Mouse (Mus musculus): ENCODE results near the gene Wipf3. TPM values are rescaled to one million over a fixed set of nuclear protein-coding genes. Genes with fewer than 3 reads are reported as not detected.

Wipf3 gene
- 1.1 and 1.5 TPM in 2 replicates for polyA plus RNA-seq (2015; fragmentation: Nextera tagmentation; extraction: Ambion mirVana)

DNA sequence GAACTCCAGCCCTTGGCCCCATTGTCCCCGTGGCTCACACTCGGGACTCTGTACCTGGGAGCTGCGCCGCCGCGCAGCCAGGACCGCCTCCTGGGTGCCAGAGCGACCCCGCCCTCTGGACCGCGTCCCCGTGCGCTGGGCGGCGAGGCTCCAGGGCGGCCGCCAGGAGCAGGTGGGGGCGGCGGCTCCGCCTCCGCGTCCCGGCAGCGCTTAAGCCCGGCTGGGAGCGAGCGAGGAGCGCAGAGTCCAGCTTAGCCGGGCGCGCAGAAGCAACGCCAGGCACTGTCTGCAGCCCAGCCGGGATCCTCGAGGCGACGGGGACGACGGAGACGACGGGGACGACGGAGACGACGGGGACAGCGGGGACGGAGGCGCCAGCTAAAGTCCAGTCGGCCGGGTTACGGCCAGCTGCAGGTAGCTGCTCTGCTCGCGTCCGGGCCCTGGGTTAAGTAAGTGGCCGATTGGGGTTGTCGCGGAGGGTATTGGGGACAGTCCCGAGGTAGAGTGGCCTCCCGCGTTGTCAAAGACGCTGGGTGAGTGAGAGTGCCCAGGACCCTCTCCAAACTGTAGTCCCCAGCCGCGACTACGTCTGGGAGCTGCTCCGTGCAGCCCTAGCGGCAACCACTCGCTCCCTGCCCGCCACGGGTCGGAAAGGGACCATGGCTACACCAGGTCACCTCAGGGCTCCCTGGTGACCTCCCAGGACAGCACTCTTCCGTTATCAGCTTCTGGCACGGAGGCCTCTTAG, at the start of gene Wipf3:
Wipf3 (plus strand) TSS at position 157 of the 748 bp plus-strand sequence.
- peak within 1 kb of the TSS; percentile 72 for H3K9ac ChIP-seq
- H3K4me3 ChIP-seq: peak within 1 kb of the TSS; percentile 58
- ATAC-seq (ENCODE audit: insufficient number of reproducible peaks, insufficient read depth, low FRiP score, low TSS enrichment, low read depth): peak; percentile 75
- H3K27ac ChIP-seq: no peak within 1 kb of the TSS
- H3K27me3 ChIP-seq: peaks cover 40% of the 10 kb centered on the region
- WGBS: under 1% methylated on average over 68 of the region's 71 CpGs
- H3K9me3 ChIP-seq: no peaks in the 10 kb centered on the region
- peaks cover 30% of the 10 kb centered on the region for H3K4me1 ChIP-seq
- peak within 1 kb of the TSS; percentile 98 for H3K4me2 ChIP-seq
- H3K36me3 ChIP-seq: no peaks in the 10 kb centered on the region

DNA sequence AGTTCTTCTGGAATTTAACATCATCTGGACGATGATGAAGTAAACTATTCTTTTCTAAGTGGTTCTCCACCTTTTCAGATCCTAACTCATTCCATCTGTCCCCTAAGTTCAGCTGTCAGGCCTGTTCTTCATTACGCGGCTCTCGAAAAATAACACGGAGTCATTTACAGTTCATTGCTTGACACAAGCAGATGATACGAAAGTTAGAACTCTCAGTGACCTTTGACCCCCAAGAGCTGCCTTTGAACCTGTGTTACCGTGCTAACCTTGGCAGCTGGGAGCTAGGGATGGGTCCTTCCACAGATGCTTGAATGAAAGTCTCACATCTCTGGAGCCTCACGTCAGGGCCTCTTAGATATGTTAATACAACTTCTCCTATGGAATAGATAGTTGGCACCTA, 46.8 kb upstream of the Wipf3 start:
- ATAC-seq (ENCODE audit: insufficient number of reproducible peaks, insufficient read depth, low FRiP score, low TSS enrichment, low read depth): no peak
- Histone ChIP-seq H3K27ac (no peak overlapping the region), H3K4me1 (peaks cover 29% of the 10 kb centered on the region), H3K27me3 (no peaks in the 10 kb centered on the region), H3K4me2 (no peak overlapping the region), H3K9me3 (no peaks in the 10 kb centered on the region), H3K36me3 (no peaks in the 10 kb centered on the region), H3K9ac (no peak overlapping the region), H3K4me3 (no peak overlapping the region)
- 21% methylated on average over 8 of the region's 8 CpGs for WGBS

DNA sequence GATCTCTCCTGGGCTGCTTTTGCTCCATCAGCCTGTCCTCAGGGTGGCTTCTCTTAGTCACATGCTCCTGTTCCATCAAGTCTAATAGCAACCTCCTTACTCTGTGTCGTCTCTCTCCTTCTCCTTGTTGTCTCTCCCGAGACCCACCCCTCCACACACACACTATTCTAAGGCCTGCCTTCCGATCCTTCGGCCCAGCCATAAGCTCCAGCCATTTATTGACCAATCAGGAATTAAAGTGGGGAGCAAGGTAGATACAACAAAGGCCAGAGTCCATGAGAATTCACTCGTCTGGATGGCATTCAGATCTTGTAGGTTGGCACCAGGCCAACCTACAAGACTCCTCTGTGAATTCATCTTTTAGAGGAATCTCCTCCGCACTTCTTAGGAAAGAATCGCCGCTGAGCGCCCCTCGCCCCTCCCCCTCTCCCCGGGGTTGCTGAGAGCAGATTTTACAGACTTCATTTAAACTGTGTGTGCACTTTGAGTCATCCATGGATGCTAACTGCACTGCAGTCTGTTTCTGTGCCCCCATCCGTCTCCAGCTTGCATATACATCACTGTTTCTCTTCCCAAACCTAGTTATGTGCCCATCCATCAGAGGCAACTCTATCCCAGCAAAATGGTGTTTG, 45.4 kb upstream of the Wipf3 start:
- no peak overlapping the region for H3K9ac ChIP-seq
- no peak overlapping the region for H3K4me3 ChIP-seq
- H3K27me3 ChIP-seq: no peaks in the 10 kb centered on the region
- no peak overlapping the region for H3K4me2 ChIP-seq
- H3K36me3 ChIP-seq: no peaks in the 10 kb centered on the region
- WGBS: 50% methylated on average over 12 of the region's 12 CpGs
- no peaks in the 10 kb centered on the region for H3K9me3 ChIP-seq
- no peak for ATAC-seq (ENCODE audit: insufficient number of reproducible peaks, insufficient read depth, low FRiP score, low TSS enrichment, low read depth)
- peaks cover 37% of the 10 kb centered on the region for H3K4me1 ChIP-seq
- no peak overlapping the region for H3K27ac ChIP-seq

DNA sequence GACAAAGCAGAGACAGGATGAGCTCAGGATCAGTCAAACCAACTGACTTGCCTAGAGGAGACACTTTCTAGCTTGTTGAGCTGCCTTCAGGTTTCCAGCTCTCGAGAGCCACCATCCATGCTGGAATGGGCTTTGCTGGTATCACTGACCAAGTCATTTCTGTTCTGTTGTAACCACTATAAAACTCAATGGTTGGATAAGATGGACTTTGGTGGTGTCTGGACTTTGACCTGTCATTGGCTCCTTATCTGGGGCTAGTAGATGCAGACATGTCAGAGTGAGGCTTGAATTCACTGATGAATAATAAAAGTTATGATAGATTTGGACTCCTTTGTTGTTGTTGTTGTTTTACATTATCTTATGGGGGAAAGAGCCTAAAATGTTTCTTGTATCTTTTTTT, 44.6 kb upstream of the Wipf3 start:
- no peak overlapping the region for H3K9ac ChIP-seq
- ATAC-seq (ENCODE audit: insufficient number of reproducible peaks, insufficient read depth, low FRiP score, low TSS enrichment, low read depth): no peak
- H3K36me3 ChIP-seq: no peaks in the 10 kb centered on the region
- 95% methylated on average over 1 of the region's 1 CpGs for WGBS
- H3K4me1 ChIP-seq: peaks cover 41% of the 10 kb centered on the region
- H3K4me2 ChIP-seq: no peak overlapping the region
- no peak overlapping the region for H3K27ac ChIP-seq
- no peaks in the 10 kb centered on the region for H3K27me3 ChIP-seq
- H3K4me3 ChIP-seq: no peak overlapping the region
- no peaks in the 10 kb centered on the region for H3K9me3 ChIP-seq

DNA sequence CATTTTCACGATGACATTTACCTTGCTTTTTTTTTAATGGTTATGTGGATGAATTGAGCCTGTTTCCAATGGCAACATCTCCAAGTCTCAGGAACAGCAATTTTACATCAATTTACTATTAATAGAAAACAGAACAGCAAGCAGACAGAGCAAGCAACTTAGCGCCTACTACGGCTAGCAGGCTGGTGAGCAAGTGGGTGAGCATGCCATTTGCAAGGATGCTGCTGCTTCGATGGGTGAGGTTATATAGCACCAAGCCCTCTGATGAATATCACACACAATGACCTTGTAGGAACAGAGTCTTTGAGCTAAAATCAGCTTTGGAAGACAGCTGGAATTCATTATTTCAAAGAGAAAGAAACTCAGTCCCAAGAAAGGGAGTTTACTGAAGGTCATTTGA, 43.0 kb upstream of the Wipf3 start:
- 30% methylated on average over 4 of the region's 4 CpGs for WGBS
- Histone ChIP-seq H3K9ac (no peak overlapping the region), H3K4me1 (peaks cover 41% of the 10 kb centered on the region), H3K4me2 (no peak overlapping the region), H3K27ac (peak overlapping the region; percentile 22), H3K27me3 (peaks cover 2% of the 10 kb centered on the region; the same call in 1 of the 2 replicates), H3K9me3 (no peaks in the 10 kb centered on the region), H3K36me3 (no peaks in the 10 kb centered on the region), H3K4me3 (no peak overlapping the region)
- no peak for ATAC-seq (ENCODE audit: insufficient number of reproducible peaks, insufficient read depth, low FRiP score, low TSS enrichment, low read depth)

DNA sequence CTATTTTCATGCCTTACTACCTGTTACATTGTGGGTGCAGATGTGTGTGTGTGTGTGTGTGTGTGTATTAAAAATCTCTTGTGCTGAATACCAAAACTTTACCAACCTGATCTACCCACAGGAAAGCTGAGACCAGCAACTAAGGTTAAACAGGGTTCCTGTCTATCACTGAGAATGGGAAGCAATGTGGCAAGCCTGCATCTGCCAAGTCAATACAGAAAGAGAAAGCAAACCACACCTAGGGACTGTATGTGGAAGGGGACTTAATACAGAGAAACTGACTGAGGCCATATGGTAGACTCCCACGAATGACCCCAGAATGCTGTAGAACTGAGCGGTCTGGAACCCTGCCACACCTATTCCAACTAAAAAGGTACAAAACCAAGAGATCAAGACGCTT, 42.4 kb upstream of the Wipf3 start:
- no peak overlapping the region for H3K4me2 ChIP-seq
- ATAC-seq (ENCODE audit: insufficient number of reproducible peaks, insufficient read depth, low FRiP score, low TSS enrichment, low read depth): no peak
- peaks cover 2% of the 10 kb centered on the region; the same call in 1 of the 2 replicates for H3K27me3 ChIP-seq
- H3K4me1 ChIP-seq: peaks cover 41% of the 10 kb centered on the region
- H3K36me3 ChIP-seq: no peaks in the 10 kb centered on the region
- H3K27ac ChIP-seq: no peak overlapping the region
- H3K9ac ChIP-seq: no peak overlapping the region
- 82% methylated on average over 3 of the region's 3 CpGs for WGBS
- no peak overlapping the region for H3K4me3 ChIP-seq
- no peaks in the 10 kb centered on the region for H3K9me3 ChIP-seq

DNA sequence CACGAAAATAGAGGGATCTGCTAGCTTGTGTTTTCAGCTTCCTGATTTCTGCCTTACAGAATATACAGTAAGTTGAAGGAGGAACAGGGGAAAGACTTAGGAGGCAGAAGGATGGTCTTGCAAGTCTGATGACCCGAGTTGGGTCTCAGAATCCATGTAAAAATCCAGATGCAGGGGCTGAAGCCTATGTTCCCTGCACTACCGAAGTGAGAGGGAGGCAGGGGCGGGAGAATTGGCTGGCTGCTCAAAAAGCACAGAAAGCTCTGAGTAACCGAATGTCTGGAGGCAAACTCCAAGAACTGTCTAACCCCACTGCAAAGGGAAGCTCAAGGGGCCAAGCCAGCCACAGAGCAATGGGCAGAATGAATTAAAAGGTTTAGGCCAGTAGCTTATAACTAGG, 41.7 kb upstream of the Wipf3 start:
- Histone ChIP-seq H3K4me2 (no peak overlapping the region), H3K4me3 (no peak overlapping the region), H3K9me3 (no peaks in the 10 kb centered on the region), H3K36me3 (no peaks in the 10 kb centered on the region), H3K27me3 (peaks cover 2% of the 10 kb centered on the region; the same call in 1 of the 2 replicates), H3K27ac (no peak overlapping the region), H3K4me1 (peaks cover 39% of the 10 kb centered on the region), H3K9ac (no peak overlapping the region)
- no peak for ATAC-seq (ENCODE audit: insufficient number of reproducible peaks, insufficient read depth, low FRiP score, low TSS enrichment, low read depth)
- WGBS: 63% methylated on average over 5 of the region's 5 CpGs

DNA sequence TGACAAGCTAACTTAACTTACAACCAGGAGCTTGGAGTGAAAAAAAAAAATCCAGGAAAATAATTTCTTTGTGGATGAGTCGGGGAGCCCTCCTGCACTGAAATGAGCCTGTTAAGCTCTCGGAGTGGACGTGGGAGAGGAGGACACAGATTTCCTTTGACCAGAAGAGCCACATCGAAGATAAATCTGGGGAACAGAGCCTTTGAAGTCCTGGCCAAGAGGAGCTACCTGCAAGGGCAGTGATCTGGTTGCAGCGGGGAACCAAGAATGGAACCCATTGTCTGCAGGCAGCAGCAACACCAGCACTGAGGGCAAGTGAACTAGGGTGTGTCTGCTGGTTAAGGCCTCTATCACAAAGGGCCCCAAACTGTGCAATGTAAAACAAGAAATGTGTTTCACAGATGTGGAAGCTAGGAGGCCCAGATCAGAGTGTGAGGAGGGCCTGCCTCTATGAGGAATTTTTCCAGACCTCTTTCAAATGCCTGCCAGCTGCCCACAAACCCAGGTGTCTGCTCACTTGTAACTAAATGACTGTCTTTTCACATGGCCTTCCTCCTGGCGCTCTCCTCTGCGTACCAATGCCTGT, 40.6 kb upstream of the Wipf3 start:
- no peak overlapping the region for H3K4me3 ChIP-seq
- H3K9me3 ChIP-seq: no peaks in the 10 kb centered on the region
- no peak overlapping the region for H3K27ac ChIP-seq
- H3K4me2 ChIP-seq: no peak overlapping the region
- WGBS: 60% methylated on average over 7 of the region's 7 CpGs
- ATAC-seq (ENCODE audit: insufficient number of reproducible peaks, insufficient read depth, low FRiP score, low TSS enrichment, low read depth): no peak
- H3K4me1 ChIP-seq: peaks cover 35% of the 10 kb centered on the region
- H3K36me3 ChIP-seq: no peaks in the 10 kb centered on the region
- no peak overlapping the region for H3K9ac ChIP-seq
- H3K27me3 ChIP-seq: peaks cover 2% of the 10 kb centered on the region; the same call in 1 of the 2 replicates

DNA sequence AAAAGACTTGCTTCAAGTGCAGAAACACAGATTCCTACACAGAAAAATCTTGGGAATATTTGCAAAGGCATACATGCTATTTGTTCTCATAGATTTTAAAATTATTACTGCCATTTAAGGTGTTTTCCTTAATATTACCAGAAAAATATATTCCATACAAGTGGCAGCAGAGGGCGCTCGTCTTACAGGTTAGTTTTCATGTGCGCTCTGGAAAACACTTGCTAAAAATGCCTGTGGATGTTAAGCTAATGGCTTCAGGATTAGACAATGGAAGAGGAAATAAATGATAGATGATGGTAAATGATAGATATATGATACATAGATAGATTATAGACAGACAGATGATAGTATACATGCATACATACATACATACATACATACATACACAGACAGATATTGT, 37.6 kb upstream of the Wipf3 start:
- no peaks in the 10 kb centered on the region for H3K9me3 ChIP-seq
- H3K4me1 ChIP-seq: peaks cover 22% of the 10 kb centered on the region
- H3K9ac ChIP-seq: no peak overlapping the region
- ATAC-seq (ENCODE audit: insufficient number of reproducible peaks, insufficient read depth, low FRiP score, low TSS enrichment, low read depth): no peak
- no peak overlapping the region for H3K27ac ChIP-seq
- no peak overlapping the region for H3K4me2 ChIP-seq
- WGBS: 5% methylated on average over 3 of the region's 3 CpGs
- no peak overlapping the region for H3K4me3 ChIP-seq
- H3K27me3 ChIP-seq: peaks cover 2% of the 10 kb centered on the region; the same call in 1 of the 2 replicates
- H3K36me3 ChIP-seq: no peaks in the 10 kb centered on the region

DNA sequence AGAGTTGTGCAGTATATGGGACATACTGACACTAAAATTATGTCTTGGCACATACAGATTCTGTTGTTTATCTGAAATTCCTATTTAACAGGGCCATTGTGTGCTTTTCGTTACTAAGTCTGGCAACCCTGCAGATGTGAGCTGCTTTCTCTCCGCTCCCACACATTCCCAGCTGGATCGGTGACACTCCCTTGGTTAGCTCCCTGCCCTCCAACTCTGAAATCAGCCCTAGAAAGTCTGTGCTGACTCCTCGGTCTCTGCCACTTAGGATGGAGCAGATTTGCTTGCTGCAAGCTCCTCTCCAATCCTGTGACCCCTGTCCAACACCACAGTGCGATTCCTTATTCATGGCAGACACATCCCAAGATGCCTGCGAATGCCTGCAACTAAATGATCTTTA, 35.5 kb upstream of the Wipf3 start:
- no peaks in the 10 kb centered on the region for H3K9me3 ChIP-seq
- H3K4me3 ChIP-seq: no peak overlapping the region
- H3K27ac ChIP-seq: no peak overlapping the region
- no peak overlapping the region for H3K9ac ChIP-seq
- ATAC-seq (ENCODE audit: insufficient number of reproducible peaks, insufficient read depth, low FRiP score, low TSS enrichment, low read depth): no peak
- no peaks in the 10 kb centered on the region for H3K36me3 ChIP-seq
- H3K4me1 ChIP-seq: 0 out of 2 replicates have a peak, but pooled peaks cover 7% of the 10 kb centered on the region
- no peak overlapping the region for H3K4me2 ChIP-seq
- peaks cover 2% of the 10 kb centered on the region; the same call in 1 of the 2 replicates for H3K27me3 ChIP-seq
- WGBS: 75% methylated on average over 6 of the region's 6 CpGs

DNA sequence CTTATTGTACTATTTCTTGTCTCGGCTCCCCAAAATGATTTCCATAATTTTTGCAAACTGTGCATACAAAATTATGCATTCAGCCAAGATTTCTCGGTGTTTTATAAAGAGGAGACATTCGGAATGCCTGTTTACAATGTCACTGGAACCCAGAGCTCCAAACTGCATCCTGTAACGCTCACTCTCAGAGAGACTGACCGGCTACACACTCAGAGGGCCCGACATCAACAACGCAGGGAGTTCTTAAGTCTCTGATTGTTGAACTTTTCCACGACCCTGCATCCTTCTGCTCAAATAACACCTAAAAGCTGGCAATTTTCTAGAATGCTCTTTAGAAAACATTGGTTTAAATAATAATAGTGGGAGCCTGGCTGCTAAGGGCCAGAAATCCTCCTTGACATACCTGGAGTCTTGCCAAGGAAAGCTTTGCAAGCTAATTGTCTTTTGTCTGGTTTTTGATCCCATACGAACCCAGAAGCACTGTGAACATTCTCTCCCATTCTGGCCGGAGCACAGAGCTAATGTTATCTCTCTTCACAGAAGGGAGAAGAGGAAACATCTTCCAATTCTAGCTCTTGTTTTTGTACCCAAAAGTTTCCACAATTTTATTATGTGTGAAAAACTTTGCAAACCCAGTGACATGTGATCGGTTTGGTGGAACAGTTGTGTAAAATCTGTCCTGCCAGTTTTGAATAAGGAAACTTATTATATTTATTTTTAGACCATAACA, 30.0 kb upstream of the Wipf3 start:
- ATAC-seq (ENCODE audit: insufficient number of reproducible peaks, insufficient read depth, low FRiP score, low TSS enrichment, low read depth): no peak
- no peak overlapping the region for H3K4me2 ChIP-seq
- H3K27ac ChIP-seq: 0 out of 2 replicates have a peak overlapping the region, but pooled peaks have one; percentile 34
- no peaks in the 10 kb centered on the region for H3K9me3 ChIP-seq
- no peaks in the 10 kb centered on the region for H3K27me3 ChIP-seq
- H3K4me1 ChIP-seq: 0 out of 2 replicates have a peak, but pooled peaks cover 10% of the 10 kb centered on the region
- no peaks in the 10 kb centered on the region for H3K36me3 ChIP-seq
- WGBS: 40% methylated on average over 11 of the region's 11 CpGs
- H3K4me3 ChIP-seq: no peak overlapping the region
- H3K9ac ChIP-seq: no peak overlapping the region

Measured in embryonic facial prominence, embryonic 13.5 days (tissue).